Mouse (Mus musculus): ENCODE measurements at regions not wholly inside any gene's neighbourhood (a gene's known extent, or its start where the extent isn't known, plus 50 kb on each side); places are given as distances from the start of the nearest gene placed in this dataset.
A peak's percentile ranks its signal among the peaks of the same experiment; 100 is the strongest.

DNA sequence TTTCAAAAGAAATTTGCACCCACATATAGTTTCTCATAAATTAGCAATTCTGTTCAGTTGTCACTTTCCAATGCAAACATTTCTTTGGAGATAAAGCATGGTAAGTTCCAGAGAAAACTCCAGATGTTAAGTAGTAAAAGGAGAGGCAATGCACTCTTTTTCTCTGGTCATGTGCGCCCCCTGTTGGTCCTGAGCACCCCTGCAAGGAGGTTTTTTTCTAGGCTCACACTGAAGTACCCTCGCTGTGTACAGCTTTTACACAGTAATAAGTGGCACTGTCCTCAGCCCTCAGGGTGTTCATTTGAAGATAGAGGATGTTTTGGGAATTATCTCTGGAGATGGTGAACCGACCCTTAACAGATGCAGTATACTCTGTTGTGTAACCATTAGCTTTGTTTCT lies 678.8 kb downstream of the Adam6a start:
- Histone ChIP-seq H3K27ac (ENCODE audit: insufficient read depth, low read depth, low read length) (no peak overlapping the region), H3K4me3 (ENCODE audit: low read depth, low read length) (no peak overlapping the region), H3K27me3 (ENCODE audit: control insufficient read depth, insufficient read depth, low read length) (no peaks in the 10 kb centered on the region), H3K36me3 (ENCODE audit: control insufficient read depth, insufficient read depth, low read length) (no peaks in the 10 kb centered on the region), H3K4me1 (ENCODE audit: control insufficient read depth, insufficient read depth, insufficient read length, low read length) (no peaks in the 10 kb centered on the region)
- TF ChIP-seq POLR2A (IDR thresholded peaks at IDR 0.05; ENCODE audit: low read depth, low read length) = no peak
- TF ChIP-seq CTCF (IDR thresholded peaks at IDR 0.05; ENCODE audit: extremely low read depth, insufficient read length, insufficient replicate concordance, low read depth, low read length) = peak; percentile 13; the same call in 1 of the 2 replicates
- WGBS = 29% methylated on average over 3 of the region's 3 CpGs
